Comparison of ENCODE assay signal across 9 mouse cellular contexts in the genomic region with DNA sequence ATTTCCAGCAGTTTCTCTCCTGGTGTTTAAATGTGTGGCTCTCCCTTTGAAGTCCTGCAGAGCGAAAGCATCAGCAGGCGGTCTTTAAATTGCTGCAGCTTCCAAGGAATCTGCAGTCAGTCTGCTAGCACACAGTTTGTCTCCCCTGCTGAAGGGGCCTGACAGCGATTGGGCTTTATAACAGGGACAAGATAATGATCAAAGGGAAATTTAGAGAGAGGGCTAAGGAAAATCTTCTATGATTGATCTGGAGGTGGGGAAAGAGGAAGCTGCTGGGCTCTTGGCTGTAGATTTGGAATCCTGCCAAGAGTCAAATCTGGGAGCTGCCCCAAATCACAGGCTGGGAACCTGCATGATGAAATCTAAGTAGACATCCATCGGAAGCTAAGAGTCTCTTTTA.
DNase-seq lines count a peak whose midpoint lies in the region.
"Had no signal": no experiment of that assay in that cellular context is flagged by ENCODE, and none has a peak within 500 bp of the region (broad histone marks: within the 10 kb centered on the region; RNA-seq: fewer than 3 reads in every experiment).

No protein-coding gene starts in this region.

- intact Hi-C loops in gastrocnemius, postnatal 14 days (cut with DNase I; ENCODE audit: low total_unique reads): no loop called here
- intact Hi-C loops in gastrocnemius, postnatal 36 days (cut with DNase I): no loop called here
- intact Hi-C loops in left cerebral cortex, postnatal 10 days (cut with DNase I): no loop called here

- DNase-seq in gastrocnemius, postnatal 14 days: peak; percentile 3
- no peak for DNase-seq in gastrocnemius, postnatal 36 days
- peak; percentile 22 for DNase-seq in Muller cell, postnatal 12 days (ENCODE audit: inconsistent ontology term)
- peak; percentile 62 for DNase-seq in embryo, embryonic 11 days
- peak; percentile 6 for DNase-seq in lung, postnatal 14 days
- DNase-seq in thymus, postnatal 14 days: no peak
- no peak for DNase-seq in left cerebral cortex, postnatal 10 days (ENCODE audit: extremely low spot score in 1 of 2, low spot score in 2 of 2)
- no peak for DNase-seq in thymus, postnatal 4 days
- DNase-seq: kidney, adult 11 months had no signal

Comparison
In these comparisons a context has a peak if more than half of its experiments do, and no peak if none do; other contexts are left out.
1. DNase-seq: peak in gastrocnemius, postnatal 14 days (single experiment), Muller cell, postnatal 12 days (single experiment), embryo, embryonic 11 days (single experiment) and lung, postnatal 14 days (single experiment); none in gastrocnemius, postnatal 36 days (0 of 2), thymus, postnatal 14 days (single experiment), left cerebral cortex, postnatal 10 days (0 of 2) and thymus, postnatal 4 days (single experiment).